Mouse (Mus musculus): ENCODE results near the gene Aco2. TPM values are rescaled to one million over a fixed set of nuclear protein-coding genes. Genes with fewer than 3 reads are reported as not detected.
A peak's percentile ranks its signal among the peaks of the same experiment; 100 is the strongest.

The Aco2 gene
- total and polyA plus RNA-seq, 2 experiments from 2014 or later: 298 to 536 TPM

DNA sequence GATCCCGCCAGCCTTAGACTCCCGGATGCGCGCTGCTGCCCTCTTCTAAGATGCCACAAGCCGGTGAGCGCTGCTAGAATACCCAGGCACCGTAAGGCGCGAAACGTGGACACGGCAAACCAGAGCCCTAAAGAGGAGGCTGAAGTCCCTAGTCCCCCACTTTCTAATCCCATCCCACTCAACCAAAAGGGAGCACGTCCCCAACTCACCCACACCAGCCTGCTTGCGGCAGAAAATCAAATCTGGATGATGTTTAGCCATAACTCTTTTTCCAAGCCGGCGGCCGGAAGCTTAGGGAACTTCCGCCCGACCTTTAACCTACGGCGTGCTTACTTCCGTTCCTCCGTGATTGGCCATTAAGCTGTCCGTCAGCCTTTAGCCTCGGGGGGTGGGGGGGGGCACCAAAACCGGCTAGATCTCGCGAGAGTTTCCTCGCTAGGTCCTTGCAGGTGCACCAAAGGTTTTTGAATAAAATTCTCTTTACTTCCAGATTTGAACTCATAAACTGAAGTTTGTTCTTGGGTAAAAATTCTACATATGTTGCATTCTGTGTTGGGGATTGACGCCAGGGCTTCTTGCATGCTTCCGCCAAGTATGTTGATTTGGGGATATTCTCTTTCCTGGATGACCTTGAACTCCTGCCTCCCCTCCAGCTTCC is 376 bp upstream of the Aco2 start, which contains the start of gene Phf5a:
Phf5a (minus strand) TSS at position 308 of the 658 bp plus-strand sequence.
- ATAC-seq: peak; percentile 93
- H3K4me2 ChIP-seq (ENCODE audit: low read depth, low read length): peak within 1 kb of the TSS; percentile 64

DNA sequence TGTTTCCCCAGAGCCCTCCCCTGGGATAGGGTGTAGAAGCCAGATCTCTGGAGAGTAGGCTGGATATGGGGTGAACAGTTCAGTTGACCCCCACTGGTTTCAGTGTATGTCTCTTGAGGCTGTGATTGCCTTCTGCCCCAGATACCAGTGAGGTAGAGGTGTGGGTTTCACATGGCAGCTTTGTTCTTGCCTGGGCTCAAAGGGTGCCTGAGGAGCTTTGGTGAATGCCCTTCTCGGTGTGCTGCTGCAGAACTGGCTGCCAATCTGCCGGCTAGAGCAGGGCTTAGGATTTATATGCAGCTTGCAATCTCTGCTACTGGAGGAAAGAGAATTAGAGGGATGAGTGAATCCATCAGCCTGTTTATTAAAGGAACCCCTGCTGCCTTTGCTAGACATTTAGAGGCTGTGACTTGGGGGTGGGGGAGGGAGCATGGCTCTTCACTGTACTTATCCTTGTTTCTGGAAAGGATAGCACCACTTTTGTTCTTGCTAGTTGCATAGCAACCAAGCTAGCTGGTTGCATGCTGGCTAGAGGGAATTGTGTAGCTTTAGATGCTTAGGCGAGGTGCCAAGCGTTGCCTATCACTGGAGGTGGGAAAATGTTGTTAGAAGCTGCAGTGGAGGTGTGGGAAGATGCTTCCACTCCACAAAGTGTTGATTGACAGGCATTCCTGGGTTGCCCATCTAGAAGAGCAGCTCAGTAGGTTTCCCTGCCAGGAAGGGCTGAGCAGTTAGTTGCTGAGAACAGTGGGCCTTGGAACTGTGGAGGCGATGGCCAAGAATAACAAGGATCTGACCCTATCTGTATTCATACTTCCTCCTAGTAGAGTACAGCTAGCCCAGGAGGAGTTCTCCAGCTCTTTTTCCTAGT is 7.7 kb downstream of the Aco2 start:
- peak; percentile 90 for DNase-seq (ENCODE audit: low spot score)
- ATAC-seq: peak; percentile 95
- H3K27ac ChIP-seq: peak overlapping the region; percentile 90
- TF ChIP-seq CTCF (IDR thresholded peaks at IDR 0.05; ENCODE audit: low read depth): no peak
- H3K4me1 ChIP-seq (ENCODE audit: insufficient read depth, low read length): peaks cover 21% of the 10 kb centered on the region
- H3K9ac ChIP-seq (replicated peaks; ENCODE audit: low read length): peak overlapping the region; percentile 29; the same call in 1 of the 2 replicates
- peak overlapping the region; percentile 36 for H3K4me2 ChIP-seq (ENCODE audit: low read depth, low read length)
- no peaks in the 10 kb centered on the region for H3K36me3 ChIP-seq (ENCODE audit: insufficient read depth, low read length)
- 15% methylated on average over 5 of the region's 5 CpGs for WGBS
- H3K9me3 ChIP-seq (ENCODE audit: low read length): no peaks in the 10 kb centered on the region
- no peaks in the 10 kb centered on the region for H3K27me3 ChIP-seq (ENCODE audit: insufficient read depth, low read length)
- H3K4me3 ChIP-seq (ENCODE audit: low read length): no peak overlapping the region

More for the DNA sequence above, 376 bp upstream of the Aco2 start, which contains the start of gene Phf5a:
- H3K4me1 ChIP-seq (ENCODE audit: insufficient read depth, low read length): peaks cover 8% of the 10 kb centered on the region; the same call in 1 of the 2 replicates
- DNase-seq (ENCODE audit: low spot score): peak; percentile 98
- 0% methylated on average over 30 of the region's 30 CpGs for WGBS
- peak within 1 kb of the TSS; percentile 99 for H3K27ac ChIP-seq
- peak within 1 kb of the TSS; percentile 100 for H3K4me3 ChIP-seq (ENCODE audit: low read length)
- no peak for TF ChIP-seq CTCF (IDR thresholded peaks at IDR 0.05; ENCODE audit: low read depth)
- H3K9ac ChIP-seq (replicated peaks; ENCODE audit: low read length): peak within 1 kb of the TSS; percentile 91
- no peaks in the 10 kb centered on the region for H3K9me3 ChIP-seq (ENCODE audit: low read length)
- H3K36me3 ChIP-seq (ENCODE audit: insufficient read depth, low read length): peaks cover 32% of the 10 kb centered on the region
- no peaks in the 10 kb centered on the region for H3K27me3 ChIP-seq (ENCODE audit: insufficient read depth, low read length)

DNA sequence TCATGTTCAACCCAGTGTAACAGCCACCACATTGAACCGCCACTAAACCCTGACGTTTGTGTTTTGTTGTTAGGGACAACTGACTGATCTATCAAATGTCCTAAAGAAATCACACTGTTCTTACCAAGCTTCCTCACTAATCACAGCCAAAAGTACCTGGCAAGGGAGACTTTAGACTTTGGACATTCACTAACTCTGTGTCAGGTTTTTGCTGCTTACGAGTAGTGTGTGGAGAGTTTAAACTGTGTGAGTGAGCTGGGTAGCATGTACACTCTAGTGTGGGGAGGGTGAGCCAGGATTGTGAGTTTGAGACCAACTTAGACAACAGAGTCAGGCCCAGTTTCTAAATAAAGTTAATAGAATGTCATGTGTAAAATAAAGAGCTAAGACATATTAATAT is 10.2 kb downstream of the Aco2 start:
- Histone ChIP-seq H3K9me3 (ENCODE audit: low read length) (no peaks in the 10 kb centered on the region), H3K27ac (peak overlapping the region; percentile 90; the same call in 1 of the 2 replicates), H3K27me3 (ENCODE audit: insufficient read depth, low read length) (no peaks in the 10 kb centered on the region), H3K36me3 (ENCODE audit: insufficient read depth, low read length) (no peaks in the 10 kb centered on the region), H3K4me3 (ENCODE audit: low read length) (no peak overlapping the region), H3K4me2 (ENCODE audit: low read depth, low read length) (no peak overlapping the region), H3K9ac (replicated peaks; ENCODE audit: low read length) (no peak overlapping the region), H3K4me1 (ENCODE audit: insufficient read depth, low read length) (peaks cover 21% of the 10 kb centered on the region)
- DNase-seq (ENCODE audit: low spot score): no peak
- TF ChIP-seq CTCF (IDR thresholded peaks at IDR 0.05; ENCODE audit: low read depth): no peak
- ATAC-seq: no peak
- WGBS: 89% methylated on average over 3 of the region's 3 CpGs

DNA sequence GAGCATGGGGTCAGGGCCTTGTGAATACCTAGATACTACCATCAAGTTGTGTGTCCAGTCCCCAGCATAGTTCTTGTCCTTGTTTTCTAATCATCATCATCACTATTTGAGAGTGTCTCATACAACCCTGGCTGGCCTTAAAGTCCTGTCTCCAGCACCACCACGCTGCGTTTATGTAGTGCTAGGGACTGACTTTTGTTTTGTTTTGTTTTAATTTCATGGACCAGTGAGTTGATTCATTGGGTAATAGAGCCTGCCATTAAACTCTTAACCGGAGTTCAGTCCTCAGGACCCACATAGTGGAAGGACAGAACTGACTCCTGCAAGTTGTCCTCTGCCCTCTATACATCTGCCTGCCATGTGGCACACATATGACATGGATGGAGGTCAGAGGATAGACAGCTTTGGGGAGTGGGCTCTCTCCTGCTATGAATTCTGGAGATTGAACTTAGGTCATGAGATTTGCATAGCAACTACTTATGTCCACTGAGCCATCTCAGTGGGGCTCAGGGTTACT is 13.4 kb downstream of the Aco2 start:
- H3K9ac ChIP-seq (replicated peaks; ENCODE audit: low read length): no peak overlapping the region
- no peak overlapping the region for H3K4me2 ChIP-seq (ENCODE audit: low read depth, low read length)
- no peak for TF ChIP-seq CTCF (IDR thresholded peaks at IDR 0.05; ENCODE audit: low read depth)
- ATAC-seq (no peak), DNase-seq (ENCODE audit: low spot score) (no peak)
- peaks cover 5% of the 10 kb centered on the region; the same call in 1 of the 2 replicates for H3K4me1 ChIP-seq (ENCODE audit: insufficient read depth, low read length)
- no peaks in the 10 kb centered on the region for H3K9me3 ChIP-seq (ENCODE audit: low read length)
- no peak overlapping the region for H3K4me3 ChIP-seq (ENCODE audit: low read length)
- 42% methylated on average over 3 of the region's 3 CpGs for WGBS
- H3K27ac ChIP-seq: no peak overlapping the region
- no peaks in the 10 kb centered on the region for H3K27me3 ChIP-seq (ENCODE audit: insufficient read depth, low read length)
- H3K36me3 ChIP-seq (ENCODE audit: insufficient read depth, low read length): peaks cover 19% of the 10 kb centered on the region; the same call in 1 of the 2 replicates

DNA sequence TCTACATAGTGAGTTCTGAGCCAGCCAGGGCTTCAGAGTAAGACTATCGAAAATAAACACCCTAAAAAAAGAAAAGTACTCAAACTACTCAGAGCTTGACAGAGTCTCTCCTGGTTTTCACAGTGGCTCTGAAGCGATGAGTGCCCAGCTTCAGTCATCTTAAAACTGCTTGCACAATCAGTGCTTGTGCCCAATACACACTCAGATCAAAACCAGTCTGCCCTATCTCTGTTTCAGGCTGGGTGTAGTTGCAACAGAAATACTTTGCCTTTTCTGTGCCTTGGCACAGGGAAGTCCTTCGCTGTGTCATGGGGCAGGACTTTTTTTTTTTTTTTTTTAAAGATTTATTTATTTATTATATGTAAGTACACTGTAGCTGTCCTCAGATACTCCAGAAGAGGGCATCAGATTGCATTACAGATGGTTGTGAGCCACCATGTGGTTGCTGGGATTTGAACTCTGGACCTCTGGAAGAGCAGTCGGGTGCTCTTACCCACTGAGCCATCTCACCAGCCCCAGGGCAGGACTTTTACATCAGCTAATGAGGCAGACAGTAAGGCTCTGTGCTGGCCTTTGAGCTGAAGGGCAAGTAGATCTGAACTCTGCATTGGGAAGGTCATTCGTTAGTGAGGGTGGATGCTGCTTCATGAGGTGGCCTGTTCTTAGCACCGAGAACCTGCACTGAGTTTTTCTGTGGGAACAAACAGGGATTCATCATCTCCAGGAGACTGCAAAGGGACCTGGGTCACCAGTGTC is 14.9 kb downstream of the Aco2 start:
- Histone ChIP-seq H3K27ac (no peak overlapping the region), H3K9ac (replicated peaks; ENCODE audit: low read length) (no peak overlapping the region), H3K4me3 (ENCODE audit: low read length) (no peak overlapping the region), H3K4me2 (ENCODE audit: low read depth, low read length) (no peak overlapping the region), H3K4me1 (ENCODE audit: insufficient read depth, low read length) (no peaks in the 10 kb centered on the region), H3K27me3 (ENCODE audit: insufficient read depth, low read length) (no peaks in the 10 kb centered on the region), H3K9me3 (ENCODE audit: low read length) (no peaks in the 10 kb centered on the region), H3K36me3 (ENCODE audit: insufficient read depth, low read length) (peaks cover 31% of the 10 kb centered on the region)
- 93% methylated on average over 6 of the region's 6 CpGs for WGBS
- no peak for ATAC-seq
- DNase-seq (ENCODE audit: low spot score): no peak
- TF ChIP-seq CTCF (IDR thresholded peaks at IDR 0.05; ENCODE audit: low read depth): no peak

DNA sequence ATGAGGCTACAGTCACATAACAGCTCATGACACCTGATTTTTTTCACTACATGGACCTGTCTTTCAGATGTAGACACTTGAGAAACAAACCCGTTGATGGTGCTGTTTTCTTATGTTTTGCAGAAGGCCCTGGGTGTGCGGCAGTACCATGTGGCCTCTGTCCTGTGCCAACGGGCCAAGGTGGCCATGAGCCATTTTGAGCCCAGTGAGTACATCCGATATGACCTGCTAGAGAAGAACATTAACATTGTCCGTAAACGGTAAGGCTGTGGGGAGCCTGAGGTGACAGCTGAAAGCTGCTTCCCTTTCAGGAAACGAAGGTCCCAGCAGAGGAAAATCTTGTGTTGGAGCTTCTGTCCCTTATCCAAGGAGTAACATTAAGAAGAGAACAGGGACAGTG is 17.1 kb downstream of the Aco2 start:
- DNase-seq (ENCODE audit: low spot score) (no peak), ATAC-seq (no peak)
- H3K4me1 ChIP-seq (ENCODE audit: insufficient read depth, low read length): no peaks in the 10 kb centered on the region
- H3K9me3 ChIP-seq (ENCODE audit: low read length): no peaks in the 10 kb centered on the region
- 88% methylated on average over 7 of the region's 7 CpGs for WGBS
- no peak overlapping the region for H3K9ac ChIP-seq (replicated peaks; ENCODE audit: low read length)
- no peak overlapping the region for H3K4me3 ChIP-seq (ENCODE audit: low read length)
- no peak for TF ChIP-seq CTCF (IDR thresholded peaks at IDR 0.05; ENCODE audit: low read depth)
- peaks cover 39% of the 10 kb centered on the region for H3K36me3 ChIP-seq (ENCODE audit: insufficient read depth, low read length)
- no peaks in the 10 kb centered on the region for H3K27me3 ChIP-seq (ENCODE audit: insufficient read depth, low read length)
- H3K27ac ChIP-seq: no peak overlapping the region
- no peak overlapping the region for H3K4me2 ChIP-seq (ENCODE audit: low read depth, low read length)

Data from hindbrain, postnatal 0 days (tissue).